Mouse (Mus musculus) embryonic facial prominence, embryonic 14.5 days (tissue): ENCODE data around the gene Ang6. TPM values are rescaled to one million over a fixed set of nuclear protein-coding genes. Genes with fewer than 3 reads are reported as not detected.
"Not testable (repeated sequence)": the region's sequence is repeated elsewhere in the genome, so short reads cannot be mapped to it uniquely, and the experiment has no call there.

Experiments
- ATAC-seq: fragments of 200-750 bp; cut with Nextera tagmentation; 2 replicates; pipeline ENCODE4 v1.8.0; 2017; ENCODE audit warnings: low read depth, moderate number of reproducible peaks, moderate TSS enrichment
- DNase-seq: peaks from one replicate; pipeline ENCODE4 v3.0.0-alpha.2; 2015; ENCODE audit warnings: low spot score
- H3K27ac ChIP-seq: fragments of 300-500 bp; sonication (generic); replicated peaks from 2 replicates; pipeline ENCODE4 v1.5.1; 2014; ENCODE audit warnings: low read depth, mild to moderate bottlenecking, low read length, moderate library complexity
- H3K27me3 ChIP-seq: fragments of 300-500 bp; sonication (generic); replicated peaks from 2 replicates; pipeline ENCODE4 v1.6.1; 2014; ENCODE audit warnings: low read length; ENCODE audit not compliant: control insufficient read depth, insufficient read depth
- H3K36me3 ChIP-seq: fragments of 300-500 bp; sonication (generic); 2 replicates; pipeline ENCODE4 v1.6.1; 2014; ENCODE audit warnings: low read length, mixed read lengths; ENCODE audit not compliant: control insufficient read depth, insufficient read depth
- H3K4me1 ChIP-seq: fragments of 300-500 bp; sonication (generic); 2 replicates; pipeline ENCODE4 v1.6.1; 2014; ENCODE audit warnings: antibody characterized with exemption, low read length; ENCODE audit not compliant: control insufficient read depth, insufficient read depth
- H3K4me2 ChIP-seq: fragments of 300-500 bp; sonication (generic); 2 replicates; pipeline ENCODE4 v1.6.1; 2014; ENCODE audit warnings: low read depth, mild to moderate bottlenecking, low read length, moderate library complexity, mixed read lengths
- H3K4me3 ChIP-seq: fragments of 300-500 bp; sonication (generic); 2 replicates; pipeline ENCODE4 v1.5.1; 2014; ENCODE audit warnings: low read depth, mild to moderate bottlenecking, low read length
- H3K9ac ChIP-seq: fragments of 300-500 bp; sonication (generic); 2 replicates; pipeline ENCODE4 v1.6.1; 2014; ENCODE audit warnings: low read depth, mild to moderate bottlenecking, low read length, moderate library complexity, mixed read lengths
- H3K9me3 ChIP-seq: fragments of 300-500 bp; sonication (generic); 2 replicates; pipeline ENCODE4 v1.6.1; 2016; ENCODE audit warnings: low read length; ENCODE audit not compliant: control insufficient read depth
- WGBS: fragments of 180-500 bp; shearing (Covaris S2); extraction: QIAGEN DNeasy Blood & Tissue Kit; methylation state at CpG from one replicate; pipeline ENCODE4 v1.1.7; 2014; 5-methylcytosine and 5-hydroxymethylcytosine counted together
- polyA plus RNA-seq: library from polyadenylated mRNA; unstranded; fragments of >200 nt; fragmentation: Nextera tagmentation; extraction: Ambion mirVana; gene quantifications from 2 replicates; pipeline ENCODE4 v1.2.1, GENCODE M21; 2014

Gene Ang6
- polyA plus RNA-seq, 1 experiment from 2014 or later: not detected

- Histone ChIP-seq H3K27ac (no peak overlapping the region), H3K9me3 (no peaks in the 10 kb centered on the region)
- WGBS: 2% methylated on average over 4 of the region's 4 CpGs
These were observed 18.2 kb downstream of the Ang6 start for GRCm38 (mm10) chr14:43983897-43984296.

GRCm38 (mm10) chr14:43983454-43983853 lies 18.6 kb downstream of the Ang6 start:
- ATAC-seq (no peak), DNase-seq (no peak)
- H3K27me3 ChIP-seq: no peaks in the 10 kb centered on the region
- H3K4me2 ChIP-seq: no peak overlapping the region
- H3K4me3 ChIP-seq: no peak overlapping the region
- no peak overlapping the region for H3K9ac ChIP-seq
- no peaks in the 10 kb centered on the region for H3K9me3 ChIP-seq
- no peaks in the 10 kb centered on the region for H3K4me1 ChIP-seq
- no peak overlapping the region for H3K27ac ChIP-seq
- no peaks in the 10 kb centered on the region for H3K36me3 ChIP-seq
- 69% methylated on average over 4 of the region's 4 CpGs for WGBS

More at GRCm38 (mm10) chr14:43983897-43984296, 18.2 kb downstream of the Ang6 start:
- H3K4me1 ChIP-seq: no peaks in the 10 kb centered on the region
- DNase-seq: peak; percentile 50
- peak; percentile 82; the same call in 1 of the 2 replicates for ATAC-seq
- H3K36me3 ChIP-seq: no peaks in the 10 kb centered on the region
- no peak overlapping the region for H3K4me3 ChIP-seq
- no peaks in the 10 kb centered on the region for H3K27me3 ChIP-seq
- no peak overlapping the region for H3K4me2 ChIP-seq
- no peak overlapping the region for H3K9ac ChIP-seq

- not testable (repeated sequence) for H3K4me2 ChIP-seq, H3K27ac ChIP-seq, H3K9ac ChIP-seq, H3K4me3 ChIP-seq, H3K9me3 ChIP-seq, H3K4me1 ChIP-seq, DNase-seq, H3K27me3 ChIP-seq, H3K36me3 ChIP-seq, ATAC-seq
- WGBS: no CpG with 5 or more reads among the region's 2 CpGs
These were observed 45.3 kb downstream of the Ang6 start, which contains the start of gene Ang5 for GRCm38 (mm10) chr14:43956769-43957168. Gene Ang5, plus strand, starts transcription at chr14:43957069.

- no CpG with 5 or more reads among the region's 1 CpGs for WGBS
- not testable (repeated sequence) for H3K36me3 ChIP-seq, H3K9ac ChIP-seq, ATAC-seq, DNase-seq, H3K4me1 ChIP-seq, H3K27ac ChIP-seq, H3K4me3 ChIP-seq, H3K4me2 ChIP-seq, H3K27me3 ChIP-seq, H3K9me3 ChIP-seq
These were observed 47.0 kb downstream of the Ang6 start for GRCm38 (mm10) chr14:43955074-43955473.

GRCm38 (mm10) chr14:43953382-43953781 lies 48.7 kb downstream of the Ang6 start:
- not testable (repeated sequence) for H3K27ac ChIP-seq, H3K4me3 ChIP-seq, H3K9me3 ChIP-seq, H3K4me1 ChIP-seq, H3K36me3 ChIP-seq, H3K9ac ChIP-seq, ATAC-seq, H3K4me2 ChIP-seq, H3K27me3 ChIP-seq, DNase-seq
- 25% methylated on average over 1 of the region's 2 CpGs for WGBS

Other genes with a start within 250 kb of the Ang6 start
- gene Gm8180, start 217.5 kb downstream of the Ang6 start, polyA plus RNA-seq: not detected in 2 replicates
- not detected in 2 replicates for gene Ear1, start 126.8 kb downstream of the Ang6 start, polyA plus RNA-seq
- not detected in 2 replicates for gene Ear10, start 78.7 kb downstream of the Ang6 start, polyA plus RNA-seq
- gene Gm8113, start 76.9 kb downstream of the Ang6 start, polyA plus RNA-seq: 5.2 and 5.7 TPM in 2 replicates
- not detected in 2 replicates for gene Ang5, start 45.2 kb downstream of the Ang6 start, polyA plus RNA-seq
- gene Ear2, start 100.4 kb upstream of the Ang6 start, polyA plus RNA-seq: not detected in 2 replicates
- not detected in 2 replicates for gene Gm3327, start 121.6 kb upstream of the Ang6 start, polyA plus RNA-seq
- not detected in 2 replicates for gene Gm8212, start 195.4 kb upstream of the Ang6 start, polyA plus RNA-seq
- not detected in 2 replicates for gene 4930503E14Rik, start 211.0 kb upstream of the Ang6 start, polyA plus RNA-seq